Mouse (Mus musculus) E14TG2a.4 (cell line): Measurements from ENCODE around the gene Tcf23.

ENCODE experiments used
- CTCF ChIP-seq: conservative IDR thresholded peaks from 2 replicates; pipeline ENCODE4 v1.5.1; 2014; ENCODE audit warnings: low read length
- NANOG ChIP-seq: IDR thresholded peaks from 2 replicates; pipeline ENCODE4 v1.6.1; 2014; ENCODE audit warnings: borderline replicate concordance, low read length, mixed read lengths
- POU5F1 ChIP-seq: IDR thresholded peaks from 2 replicates; pipeline ENCODE4 v1.6.1; 2014; ENCODE audit warnings: low read length, borderline replicate concordance

DNA sequence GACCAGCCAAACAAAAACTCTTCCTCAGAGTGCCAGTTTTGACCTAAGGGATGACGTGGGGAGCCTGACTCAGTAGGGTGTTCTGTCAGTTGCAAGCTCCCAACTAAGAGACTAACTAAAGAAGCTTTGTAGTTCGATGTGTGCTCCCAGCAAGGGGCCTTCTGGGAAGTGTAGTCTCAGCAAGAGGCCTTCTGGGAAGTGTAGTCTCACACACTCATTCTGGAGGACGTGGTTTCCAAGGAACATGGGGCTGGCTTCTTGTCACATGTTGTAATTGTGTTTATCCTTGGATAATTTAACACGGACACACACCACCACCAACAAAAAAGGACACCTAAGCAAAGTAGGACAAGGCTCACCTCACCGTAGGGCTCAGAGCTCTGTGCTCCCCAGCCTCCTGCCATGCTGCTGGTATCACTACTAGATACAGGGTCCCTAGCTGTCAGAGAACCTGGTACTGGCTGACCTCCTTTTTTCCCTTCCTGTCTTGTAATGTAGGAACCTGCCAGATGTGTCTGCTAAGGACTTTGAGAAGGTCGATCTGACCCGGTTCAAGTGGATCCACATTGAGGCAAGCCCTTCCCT, 40.4 kb upstream of the Tcf23 start:
- no peak for TF ChIP-seq CTCF
- no peak for TF ChIP-seq POU5F1
- no peak for TF ChIP-seq NANOG
